Mouse (Mus musculus) testis, adult 2 months (tissue): ENCODE measurements at regions not wholly inside any gene's neighbourhood (a gene's known extent, or its start where the extent isn't known, plus 50 kb on each side); places are given as distances from the start of the nearest gene placed in this dataset.

Experiments used
- CTCF ChIP-seq: fragments of 200-500 bp; IDR thresholded peaks from 2 replicates; pipeline ENCODE4 v1.5.1; 2012; ENCODE audit warnings: low read depth, mild to moderate bottlenecking, inconsistent platforms, low read length, moderate library complexity; ENCODE audit not compliant: control insufficient read depth, insufficient read depth, insufficient replicate concordance
- POLR2A ChIP-seq: fragments of 200-500 bp; IDR thresholded peaks from 2 replicates; pipeline ENCODE4 v1.6.1; 2012; ENCODE audit warnings: low read depth, mild to moderate bottlenecking, inconsistent platforms, low read length, moderate library complexity; ENCODE audit not compliant: control insufficient read depth

DNA sequence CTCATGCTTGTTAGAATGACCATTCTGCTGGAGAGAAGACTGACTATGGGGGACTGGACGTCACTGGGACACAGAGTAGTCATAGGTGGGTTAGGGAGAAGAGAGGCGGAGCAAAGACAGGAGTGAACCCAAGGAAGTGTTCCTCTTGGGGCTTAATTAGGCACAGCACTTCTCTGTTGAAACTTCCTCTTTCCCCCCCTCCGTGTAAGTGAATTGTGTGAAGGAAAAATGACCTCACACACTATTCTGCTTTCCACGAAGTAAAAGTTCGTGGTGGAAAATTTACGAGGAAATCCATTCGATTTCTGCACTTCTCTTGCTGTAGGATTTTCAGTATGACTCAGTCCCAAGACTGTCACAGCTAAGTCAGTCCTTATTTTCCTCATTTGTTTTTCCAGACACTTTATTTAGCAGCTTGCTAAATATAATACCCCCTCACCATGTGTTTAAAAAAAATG lies 49.9 kb upstream of the Ado start:
- no peak for TF ChIP-seq CTCF
- no peak for TF ChIP-seq POLR2A
